Mouse (Mus musculus) testis, adult 2 months (tissue): ENCODE results near the gene Prmt8. TPM values are rescaled to one million over a fixed set of nuclear protein-coding genes. Genes with fewer than 3 reads are reported as not detected.

Experiments used
- H3K27ac ChIP-seq: fragments of 200-500 bp; 2 replicates; pipeline ENCODE4 v1.5.1; 2012; ENCODE audit warnings: low read depth, low read length; ENCODE audit not compliant: control insufficient read depth, insufficient read depth
- H3K27me3 ChIP-seq: fragments of 200-500 bp; 2 replicates; pipeline ENCODE4 v1.6.1; 2012; ENCODE audit warnings: mild to moderate bottlenecking, low read length, moderate library complexity; ENCODE audit not compliant: control insufficient read depth, insufficient read depth
- H3K36me3 ChIP-seq: fragments of 200-500 bp; 2 replicates; pipeline ENCODE4 v1.6.1; 2012; ENCODE audit warnings: mild to moderate bottlenecking, low read length; ENCODE audit not compliant: control insufficient read depth, insufficient read depth
- H3K4me1 ChIP-seq: fragments of 200-500 bp; 2 replicates; pipeline ENCODE4 v1.6.1; 2012; ENCODE audit warnings: low read length; ENCODE audit not compliant: control insufficient read depth, insufficient read depth
- H3K4me3 ChIP-seq: fragments of 200-500 bp; 2 replicates; pipeline ENCODE4 v1.5.1; 2012; ENCODE audit warnings: low read depth, mild to moderate bottlenecking, low read length, moderate library complexity, mixed read lengths; ENCODE audit not compliant: control insufficient read depth
- CTCF ChIP-seq: fragments of 200-500 bp; IDR thresholded peaks from 2 replicates; pipeline ENCODE4 v1.5.1; 2012; ENCODE audit warnings: low read depth, mild to moderate bottlenecking, inconsistent platforms, low read length, moderate library complexity; ENCODE audit not compliant: control insufficient read depth, insufficient read depth, insufficient replicate concordance
- POLR2A ChIP-seq: fragments of 200-500 bp; IDR thresholded peaks from 2 replicates; pipeline ENCODE4 v1.6.1; 2012; ENCODE audit warnings: low read depth, mild to moderate bottlenecking, inconsistent platforms, low read length, moderate library complexity; ENCODE audit not compliant: control insufficient read depth
- polyA plus RNA-seq: library from polyadenylated mRNA; depleted of rRNA; stranded (reverse); fragments of >200 nt; gene quantifications from 2 replicates; pipeline ENCODE4 v1.2.3, GENCODE M21; 2012

Prmt8 gene
- polyA plus RNA-seq, 1 experiment: 0.12 TPM

DNA sequence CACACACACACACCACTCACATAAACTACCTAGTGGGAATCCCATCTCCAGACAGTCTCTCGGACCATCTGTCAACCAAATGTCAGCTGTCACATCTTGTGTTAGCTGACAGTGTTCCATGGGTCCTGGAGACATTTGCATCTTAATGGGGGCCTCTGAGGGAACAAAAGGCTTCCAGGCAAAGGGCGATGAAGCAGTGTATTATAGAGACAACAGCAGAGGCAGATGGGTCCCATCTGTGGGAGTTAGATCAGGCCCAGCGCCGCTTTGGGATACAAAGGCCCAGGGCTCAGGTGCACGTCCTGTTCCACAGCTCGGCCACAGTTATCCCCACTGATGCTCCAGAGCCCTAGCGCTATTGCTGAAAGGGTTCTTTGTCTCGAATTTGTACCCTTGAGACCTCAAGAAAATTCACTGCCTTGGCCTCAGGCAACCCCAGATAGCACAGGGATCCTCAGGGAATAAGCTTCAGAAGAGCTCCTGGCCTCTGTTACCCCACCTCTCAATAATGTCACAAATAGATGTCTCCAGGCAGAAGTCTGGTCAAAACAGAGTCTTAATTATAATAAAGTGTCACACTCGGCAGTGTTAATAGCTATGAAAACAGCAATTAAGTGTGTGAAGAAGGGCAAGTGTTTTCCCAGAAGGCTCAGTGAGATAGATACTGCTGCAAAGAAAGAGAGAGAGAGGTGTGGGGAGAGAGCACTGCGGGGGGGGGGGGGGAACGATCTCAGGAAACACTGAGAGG, 68.1 kb downstream of the Prmt8 start:
- no peaks in the 10 kb centered on the region for H3K36me3 ChIP-seq
- no peak for TF ChIP-seq POLR2A
- no peak for TF ChIP-seq CTCF
- H3K27ac ChIP-seq: no peak overlapping the region
- no peaks in the 10 kb centered on the region for H3K4me1 ChIP-seq
- no peaks in the 10 kb centered on the region for H3K27me3 ChIP-seq
- no peak overlapping the region for H3K4me3 ChIP-seq

GRCm38 (mm10) chr6:127693681-127694080, 75.6 kb downstream of the Prmt8 start:
- H3K36me3 ChIP-seq: no peaks in the 10 kb centered on the region
- no peak overlapping the region for H3K27ac ChIP-seq
- H3K4me3 ChIP-seq: no peak overlapping the region
- H3K27me3 ChIP-seq: no peaks in the 10 kb centered on the region
- TF ChIP-seq POLR2A: no peak
- no peak for TF ChIP-seq CTCF
- no peaks in the 10 kb centered on the region for H3K4me1 ChIP-seq

DNA sequence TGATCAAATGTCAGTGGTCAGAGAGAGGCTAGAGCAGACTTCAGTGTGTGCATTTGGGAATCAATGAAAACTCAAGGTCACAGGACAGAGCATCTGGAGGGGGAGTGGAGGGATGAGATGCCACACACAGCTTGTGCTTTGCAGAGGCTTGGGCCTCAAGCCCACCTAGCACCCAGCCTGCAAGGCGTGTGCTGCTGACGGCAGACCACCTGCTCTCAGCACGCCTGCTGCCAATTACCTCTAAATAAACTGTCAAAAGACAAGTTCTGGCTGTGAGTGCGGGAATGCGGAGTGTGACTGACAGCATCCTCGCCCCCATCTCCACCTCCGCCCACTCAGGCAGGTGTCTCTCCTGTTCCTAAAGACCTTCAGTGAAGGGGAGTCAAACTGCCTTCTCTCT, 77.0 kb downstream of the Prmt8 start:
- no peak for TF ChIP-seq CTCF
- TF ChIP-seq POLR2A: no peak
- no peaks in the 10 kb centered on the region for H3K36me3 ChIP-seq

DNA sequence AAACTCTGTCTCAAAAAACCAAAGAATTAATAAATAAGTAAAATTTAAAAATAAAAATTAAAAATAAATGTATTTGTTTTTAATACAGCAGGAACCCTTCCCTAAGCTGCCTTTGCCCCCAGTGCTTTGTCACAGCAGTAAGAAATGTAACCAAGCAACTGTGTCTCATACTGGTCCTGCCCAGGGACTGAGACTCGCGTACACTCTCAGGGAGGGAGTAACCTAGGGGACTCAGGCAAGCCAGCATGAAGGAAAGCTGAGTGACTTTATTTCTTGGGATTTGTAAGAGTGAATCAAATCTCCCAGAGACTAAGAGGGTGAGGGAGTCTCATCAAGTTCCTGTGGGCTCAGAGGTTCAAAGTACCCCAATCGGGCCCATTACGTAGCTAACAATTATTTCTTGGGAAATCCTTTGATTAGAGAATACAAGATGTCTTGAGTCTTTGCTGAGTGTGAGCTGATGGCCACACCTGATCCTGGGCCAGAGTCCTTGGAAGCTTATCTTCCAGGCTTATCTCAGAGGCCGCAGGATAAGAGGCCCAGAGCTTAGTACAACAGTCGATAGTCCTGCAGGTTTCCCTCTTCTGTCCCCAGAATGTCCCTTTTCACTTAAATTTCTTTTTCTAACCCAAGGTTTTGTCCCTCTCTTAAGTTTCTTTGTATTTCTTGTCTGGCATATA, 82.0 kb downstream of the Prmt8 start:
- no peak overlapping the region for H3K27ac ChIP-seq
- H3K27me3 ChIP-seq: no peaks in the 10 kb centered on the region
- H3K4me1 ChIP-seq: no peaks in the 10 kb centered on the region
- no peak for TF ChIP-seq CTCF
- TF ChIP-seq POLR2A: no peak
- no peak overlapping the region for H3K4me3 ChIP-seq
- no peaks in the 10 kb centered on the region for H3K36me3 ChIP-seq

More for the DNA sequence above, 77.0 kb downstream of the Prmt8 start:
- Histone ChIP-seq H3K4me3 (no peak overlapping the region), H3K27me3 (no peaks in the 10 kb centered on the region), H3K4me1 (no peaks in the 10 kb centered on the region), H3K27ac (no peak overlapping the region)

DNA sequence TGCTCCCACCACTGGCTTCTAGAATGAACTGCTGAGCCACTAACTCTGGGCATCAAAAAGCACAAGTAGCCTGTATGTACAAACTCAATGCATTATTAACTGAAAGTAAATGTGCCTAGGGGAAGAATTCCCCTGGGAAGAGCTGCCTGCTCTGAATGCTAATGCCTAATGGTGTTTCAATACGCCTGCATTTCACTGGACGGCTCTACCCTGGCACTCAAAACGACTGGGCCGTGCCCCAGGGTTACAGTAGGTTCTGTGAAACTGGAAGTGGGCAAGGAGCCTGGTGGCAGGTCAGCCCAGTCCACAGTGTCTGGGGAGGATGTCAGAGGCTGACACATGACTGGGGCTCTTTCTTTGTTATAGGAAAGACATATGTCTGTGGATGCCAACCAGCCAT, 84.3 kb downstream of the Prmt8 start:
- Histone ChIP-seq H3K4me1 (no peaks in the 10 kb centered on the region), H3K27ac (no peak overlapping the region), H3K4me3 (no peak overlapping the region)

DNA sequence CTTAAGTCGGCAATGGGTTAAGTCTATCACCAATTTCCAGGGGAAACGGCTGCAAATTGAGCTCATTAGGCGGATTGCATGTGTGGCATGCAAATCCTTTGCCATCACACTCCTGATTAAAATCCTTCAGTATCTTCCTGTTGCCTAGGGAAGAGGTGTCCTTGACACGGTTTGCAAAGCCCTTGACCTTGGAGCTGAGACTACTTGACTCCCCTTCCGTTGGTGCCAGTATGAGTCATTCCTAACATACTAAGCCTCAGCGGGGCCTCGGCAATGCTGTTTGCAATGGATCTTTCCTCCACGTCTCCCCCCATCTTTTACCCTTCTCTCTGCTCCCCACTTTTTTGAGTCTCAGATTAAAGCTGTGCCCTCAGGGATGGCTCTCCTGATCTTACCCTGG, 85.7 kb downstream of the Prmt8 start:
- Histone ChIP-seq H3K27me3 (no peaks in the 10 kb centered on the region), H3K4me1 (no peaks in the 10 kb centered on the region), H3K36me3 (no peaks in the 10 kb centered on the region), H3K4me3 (no peak overlapping the region), H3K27ac (no peak overlapping the region)
- TF ChIP-seq POLR2A: no peak
- TF ChIP-seq CTCF: no peak

More for the DNA sequence above, 84.3 kb downstream of the Prmt8 start:
- Histone ChIP-seq H3K27me3 (no peaks in the 10 kb centered on the region), H3K36me3 (no peaks in the 10 kb centered on the region)
- TF ChIP-seq CTCF (no peak), POLR2A (no peak)

DNA sequence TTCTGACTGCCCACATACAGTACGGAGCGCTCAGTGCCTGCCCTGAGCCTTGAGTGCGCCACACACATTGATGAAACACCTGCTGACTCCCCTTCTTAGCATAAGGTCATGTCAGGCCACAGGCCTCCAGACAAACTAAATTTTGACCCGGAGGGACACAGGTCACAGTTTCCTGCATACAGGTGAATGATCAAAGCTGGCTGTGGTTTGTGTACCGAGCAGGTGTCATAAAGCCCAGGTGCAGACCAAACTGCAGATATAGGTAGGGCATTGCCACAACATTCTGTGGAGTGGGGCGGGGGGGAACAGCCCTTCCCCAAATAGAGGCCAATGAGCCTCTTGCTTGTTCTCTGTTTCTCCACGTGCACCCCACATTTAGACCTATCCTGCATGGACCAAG, 88.5 kb downstream of the Prmt8 start:
- TF ChIP-seq CTCF: no peak
- TF ChIP-seq POLR2A: no peak
- H3K27me3 ChIP-seq: no peaks in the 10 kb centered on the region
- no peak overlapping the region for H3K27ac ChIP-seq
- no peaks in the 10 kb centered on the region for H3K4me1 ChIP-seq
- no peak overlapping the region for H3K4me3 ChIP-seq
- no peaks in the 10 kb centered on the region for H3K36me3 ChIP-seq
